Mouse (Mus musculus) inflammation-experienced regulatory T-cells, adult 16 weeks (primary cell): Measurements from ENCODE around the gene Cpb1. TPM values are rescaled to one million over a fixed set of nuclear protein-coding genes. Genes with fewer than 3 reads are reported as not detected.

Source experiments
- polyA plus RNA-seq: library from polyadenylated mRNA; unstranded; fragments of 100-300 nt; shearing (Covaris generic); gene quantifications from one replicate; pipeline ENCODE4 v1.2.1, GENCODE M21; 2017

The Cpb1 gene
- polyA plus RNA-seq, result not detected

DNA sequence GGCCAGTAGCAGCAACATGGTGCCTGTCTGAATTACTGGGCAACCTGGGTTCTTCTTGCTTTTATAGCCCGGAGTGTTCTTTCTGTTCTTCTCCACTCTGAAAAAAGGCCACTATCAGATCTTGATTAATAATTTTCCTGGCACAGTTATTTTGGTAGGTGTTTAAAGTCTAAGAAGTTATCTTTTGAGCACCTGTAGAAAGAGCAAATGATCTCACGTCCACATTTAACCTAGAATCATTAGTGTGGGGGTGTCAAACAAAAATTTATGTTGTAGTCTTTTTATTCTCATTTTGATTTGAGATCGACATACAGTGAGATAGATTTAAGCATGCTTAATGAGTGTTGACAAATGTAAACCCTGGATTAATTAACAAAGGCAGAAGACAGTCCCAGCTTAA, at the start of gene Cpb1:
Gene Cpb1, minus strand, starts transcription at position 101 of the 400 bp plus-strand sequence.

DNA sequence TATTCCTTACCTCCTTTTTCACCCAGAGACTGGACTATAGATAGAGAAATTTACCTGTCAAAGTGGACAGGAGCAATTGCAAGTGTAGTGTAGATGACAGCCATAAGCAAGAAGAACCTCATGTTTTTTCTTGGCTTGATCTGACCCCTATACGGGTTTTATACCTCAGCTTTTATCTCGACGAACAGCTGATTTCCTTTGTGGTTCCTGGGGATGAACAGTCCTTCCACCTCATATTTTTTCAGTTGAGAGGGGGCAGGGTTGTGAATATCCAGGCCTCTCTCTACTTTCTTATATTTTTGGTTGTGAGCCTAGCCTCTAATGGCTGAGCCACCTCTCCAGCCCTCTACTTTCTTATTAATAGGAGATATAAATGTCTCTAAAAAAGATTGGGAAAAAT, 33.5 kb downstream of the Cpb1 start, which contains the start of gene Cpa3:
Gene Cpa3, minus strand, starts transcription at position 132 of the 400 bp plus-strand sequence.

Other genes starting within 250 kb of the Cpb1 start
- gene Hps3, start 240.4 kb downstream of the Cpb1 start, polyA plus RNA-seq, result 51.6 TPM
- gene Hltf, start 217.9 kb downstream of the Cpb1 start, polyA plus RNA-seq, result 84.1 TPM
- gene Gyg, start 120.4 kb downstream of the Cpb1 start, polyA plus RNA-seq, result 62.9 TPM
- 0.27 TPM for gene Cpa3, start 33.6 kb downstream of the Cpb1 start, polyA plus RNA-seq
- gene Agtr1b, start 91.4 kb upstream of the Cpb1 start, polyA plus RNA-seq, result not detected